Mouse (Mus musculus) natural killer cell, adult 2 months (primary cell): ENCODE measurements around the gene Xpa.
A peak's percentile ranks its signal among the peaks of the same experiment; 100 is the strongest.

ENCODE experiments used
- DNase-seq, 2 experiments: peaks; one replicate each; pipeline ENCODE4 v3.0.0; 2022; ENCODE audit warnings: low spot score in 2 of 2

Xpa gene

GRCm38 (mm10) chr4:46195781-46196487 is at the start of gene Xpa:
Gene Xpa, minus strand, starts transcription at chr4:46196311.
- peak; percentile 91 to 93 for DNase-seq

GRCm38 (mm10) chr4:46235871-46236270 is 39.8 kb upstream of the Xpa start:
- no peak for DNase-seq

- no peak for DNase-seq
Measured at GRCm38 (mm10) chr4:46234739-46235138, 38.6 kb upstream of the Xpa start.

GRCm38 (mm10) chr4:46226972-46227535 is 30.9 kb upstream of the Xpa start:
- DNase-seq: no peak

- DNase-seq: no peak
Measured at GRCm38 (mm10) chr4:46221090-46221489, 25.0 kb upstream of the Xpa start.

GRCm38 (mm10) chr4:46202562-46203126 is 6.5 kb upstream of the Xpa start:
- DNase-seq: no peak

- peak; percentile 56 to 70 for DNase-seq
Measured at GRCm38 (mm10) chr4:46201834-46202561, 5.9 kb upstream of the Xpa start.

DNA sequence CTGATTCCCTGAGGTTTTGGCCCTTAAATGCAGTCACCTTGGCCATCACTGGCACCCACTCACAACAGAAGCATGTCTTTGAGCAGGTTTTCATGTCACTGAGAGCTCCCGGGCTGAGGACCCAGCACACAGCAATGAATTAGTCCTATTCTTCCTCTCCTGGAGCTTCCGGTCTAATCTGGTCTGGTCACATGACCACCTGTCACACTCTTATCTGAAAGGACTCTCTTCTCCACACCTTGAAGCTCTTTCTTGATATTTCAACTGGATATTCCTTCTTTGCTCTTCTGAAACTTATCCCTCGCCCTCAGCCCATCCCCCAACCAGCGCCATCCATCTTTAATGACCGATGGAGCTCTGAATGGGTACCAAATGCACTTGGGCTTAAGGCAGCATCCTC is 2.0 kb upstream of the Xpa start:
- no peak for DNase-seq

DNA sequence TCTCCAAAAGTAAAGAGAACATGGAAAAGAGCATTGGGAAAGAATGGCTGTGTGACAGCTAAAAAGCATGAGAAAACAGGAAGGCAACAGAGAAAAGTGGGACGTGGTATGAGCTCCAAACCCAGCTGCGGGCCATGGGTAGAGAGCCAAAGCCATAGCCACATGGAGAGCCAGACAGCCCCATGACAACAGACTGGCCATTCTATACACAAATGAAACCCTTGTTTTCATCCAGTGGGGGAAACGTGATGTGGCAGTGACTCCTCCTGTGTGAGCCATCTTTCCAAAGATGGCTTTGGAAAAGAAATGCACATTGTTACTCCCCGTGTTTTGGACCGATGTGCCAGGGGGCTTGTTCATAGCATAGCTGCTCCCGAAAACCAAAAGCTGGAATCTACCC is 402 bp upstream of the Xpa start:
- no peak for DNase-seq

DNA sequence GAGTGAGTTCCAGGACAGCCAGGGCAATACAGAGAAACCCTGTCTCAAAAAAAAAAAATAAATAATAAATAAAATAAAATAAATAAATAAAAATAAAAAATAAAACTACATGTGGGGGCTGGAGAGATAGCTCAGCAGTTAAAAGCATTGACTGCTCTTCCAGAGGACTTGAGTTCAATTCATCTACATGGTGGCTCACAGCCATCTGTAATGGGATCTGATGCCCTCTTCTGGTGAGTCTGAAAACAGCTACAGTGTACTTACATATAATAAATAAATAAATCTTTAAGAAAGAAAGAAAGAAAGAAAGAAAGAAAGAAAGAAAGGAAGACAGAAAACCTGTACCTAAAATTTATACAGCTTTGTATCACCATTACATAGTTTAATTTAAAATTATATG is 4.1 kb downstream of the Xpa start:
- peak in 1 of 2 experiments; percentile 29 for DNase-seq

DNA sequence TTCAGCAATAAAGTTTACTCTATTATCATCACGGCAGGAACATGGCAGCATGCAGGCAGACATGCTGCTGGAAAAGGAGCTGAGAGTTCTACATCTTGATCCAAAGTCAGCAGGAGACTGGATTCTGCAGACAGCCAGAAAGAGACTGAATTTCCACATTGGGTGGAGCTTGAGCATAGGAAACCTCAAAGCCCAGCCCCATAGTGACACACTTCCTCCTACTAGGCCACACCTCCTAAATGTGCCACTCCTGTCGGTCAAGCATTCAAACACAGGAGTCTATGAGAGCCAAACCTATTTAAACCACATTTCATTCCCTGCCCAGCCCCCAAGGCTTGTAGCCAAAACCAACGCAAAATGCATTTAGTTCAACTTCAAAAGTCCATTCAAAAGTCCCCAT is 9.6 kb downstream of the Xpa start:
- DNase-seq: no peak

DNA sequence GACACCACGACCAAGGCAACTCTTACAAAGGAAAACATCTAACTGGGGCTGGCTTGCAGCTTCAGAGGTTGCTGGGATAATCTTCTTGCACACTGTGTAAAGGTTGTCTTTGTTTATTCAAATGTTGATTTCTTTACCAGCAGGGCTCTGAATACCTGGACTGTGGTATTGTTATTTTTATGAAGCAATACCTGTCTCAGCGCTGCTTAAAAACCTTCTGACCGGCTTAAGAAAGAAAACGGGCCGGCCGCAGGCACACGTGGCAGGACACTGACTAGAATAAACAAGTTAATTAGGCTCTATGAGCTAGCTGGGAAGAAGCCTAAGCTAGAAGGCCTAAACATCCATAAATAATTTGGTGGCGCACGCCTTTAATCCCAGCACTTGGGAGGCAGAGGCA is 10.2 kb downstream of the Xpa start:
- DNase-seq: no peak

DNA sequence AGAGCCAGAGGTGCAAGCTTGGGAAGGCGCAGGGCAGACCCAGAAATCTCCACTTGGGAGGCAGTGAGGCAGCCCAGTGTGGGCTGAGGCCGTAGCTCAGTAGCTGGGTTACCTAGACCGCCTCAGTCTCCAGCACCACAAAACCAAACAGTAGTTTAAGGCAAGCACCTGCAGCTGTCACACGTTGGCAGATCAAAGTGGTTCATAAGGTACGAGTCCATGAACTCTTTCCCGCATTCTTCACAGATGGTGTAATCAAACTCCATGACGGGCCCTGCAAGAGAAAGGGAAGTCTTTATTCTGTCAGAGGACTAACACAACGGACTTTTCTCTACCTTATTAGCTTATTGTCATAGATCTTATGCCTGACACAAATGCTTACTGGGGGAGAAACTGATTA is 10.7 kb downstream of the Xpa start:
- no peak for DNase-seq

DNA sequence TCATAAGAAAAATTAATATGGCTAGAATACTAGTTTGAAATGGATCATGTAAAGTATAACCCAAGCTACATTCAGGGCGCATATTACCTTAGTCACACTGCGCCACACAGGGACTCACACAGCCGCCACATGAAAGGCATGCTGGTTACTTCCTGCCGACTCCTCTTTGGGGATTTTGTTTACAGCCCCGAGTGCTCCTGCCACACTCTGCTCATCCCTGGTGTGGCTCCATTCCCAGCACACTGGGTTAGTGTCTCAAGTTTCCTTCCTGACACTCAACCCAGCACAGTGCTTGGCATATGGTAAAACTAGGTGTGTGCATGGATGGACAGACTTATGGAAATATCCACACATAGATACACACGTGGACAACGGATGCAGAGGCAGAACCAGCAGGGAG is 13.9 kb downstream of the Xpa start:
- DNase-seq: no peak

- no peak for DNase-seq
Measured at GRCm38 (mm10) chr4:46181168-46181567, 14.9 kb downstream of the Xpa start.

DNA sequence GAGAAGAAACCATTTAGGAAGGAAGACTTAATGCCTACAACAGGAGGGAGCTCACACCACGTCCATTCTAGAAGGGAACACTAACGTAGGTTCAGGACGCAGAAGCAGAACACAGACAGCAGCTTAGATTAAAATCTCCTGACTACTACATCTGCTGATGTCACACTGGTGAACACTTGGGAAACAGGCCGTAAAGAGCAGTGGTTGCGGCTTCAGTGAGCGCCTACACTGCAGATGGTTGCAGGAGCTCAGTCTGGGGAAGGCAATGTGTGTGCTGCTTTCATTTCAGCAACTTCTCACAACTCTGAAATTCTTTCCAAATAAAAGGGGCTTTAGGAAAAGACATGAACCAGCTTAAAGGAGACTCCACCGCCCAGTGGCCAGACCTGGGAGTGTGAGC is 18.6 kb downstream of the Xpa start:
- no peak for DNase-seq

GRCm38 (mm10) chr4:46177018-46177417 is 19.1 kb downstream of the Xpa start:
- DNase-seq: no peak

GRCm38 (mm10) chr4:46176313-46176712 is 19.8 kb downstream of the Xpa start:
- DNase-seq: no peak

DNA sequence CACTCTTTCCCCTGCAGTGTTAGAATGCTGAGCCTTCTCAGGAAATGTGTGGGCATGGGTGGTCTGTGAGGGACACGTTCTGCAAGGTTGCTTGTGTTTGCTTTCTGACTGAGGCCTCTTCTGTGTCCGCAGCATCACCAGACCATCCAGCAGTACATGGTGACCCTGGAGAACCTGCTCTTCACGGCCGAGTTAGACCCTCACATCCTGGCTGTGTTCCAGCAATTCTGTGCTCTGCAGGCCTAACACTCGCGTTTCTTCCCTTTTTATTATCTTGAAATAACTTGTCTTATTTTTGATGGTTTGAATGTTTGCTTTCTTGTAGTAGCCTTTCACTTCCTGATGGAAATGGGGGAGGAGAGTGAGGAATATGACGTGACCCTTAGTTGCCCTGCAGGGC is 24.4 kb downstream of the Xpa start:
- DNase-seq: no peak

DNA sequence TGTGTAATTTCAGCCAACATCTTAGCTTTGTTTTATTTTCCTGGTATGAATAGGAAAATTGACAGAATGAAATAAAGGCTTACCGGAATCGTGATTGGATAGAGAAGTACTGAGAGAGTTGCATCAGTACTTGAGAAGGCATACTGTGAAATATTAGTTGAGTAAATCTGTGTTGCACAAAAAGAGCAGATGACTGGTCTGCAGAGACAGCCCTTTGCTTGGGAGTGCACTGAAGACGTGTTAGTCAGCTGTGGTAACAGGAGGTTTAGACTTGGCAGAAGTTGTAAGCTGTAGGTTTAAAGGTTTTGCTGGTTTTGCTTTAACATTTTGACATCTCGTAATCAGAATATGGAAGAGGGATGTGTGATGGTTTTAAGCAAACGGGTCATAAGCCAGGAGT is 30.3 kb downstream of the Xpa start:
- DNase-seq: no peak

DNA sequence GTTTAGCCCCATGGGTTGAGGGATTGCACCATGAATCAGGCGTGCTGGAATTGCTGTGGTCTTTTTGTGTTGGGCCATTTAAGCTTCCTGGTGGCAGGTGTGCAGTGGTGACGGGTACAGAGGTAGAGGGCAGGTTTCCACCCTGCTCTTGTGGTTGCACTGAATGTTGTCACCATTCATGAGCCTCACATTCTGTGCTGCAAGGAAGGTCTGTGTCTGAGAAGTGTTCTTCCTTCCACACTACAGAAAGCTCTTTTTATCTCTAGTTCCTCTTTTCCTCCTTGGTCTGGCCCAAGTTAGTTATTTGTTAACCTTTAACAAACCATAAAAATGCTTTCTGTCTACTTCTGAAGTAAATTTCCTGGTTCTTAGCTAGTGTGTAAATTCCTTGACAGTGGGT is 32.1 kb downstream of the Xpa start:
- no peak for DNase-seq

DNA sequence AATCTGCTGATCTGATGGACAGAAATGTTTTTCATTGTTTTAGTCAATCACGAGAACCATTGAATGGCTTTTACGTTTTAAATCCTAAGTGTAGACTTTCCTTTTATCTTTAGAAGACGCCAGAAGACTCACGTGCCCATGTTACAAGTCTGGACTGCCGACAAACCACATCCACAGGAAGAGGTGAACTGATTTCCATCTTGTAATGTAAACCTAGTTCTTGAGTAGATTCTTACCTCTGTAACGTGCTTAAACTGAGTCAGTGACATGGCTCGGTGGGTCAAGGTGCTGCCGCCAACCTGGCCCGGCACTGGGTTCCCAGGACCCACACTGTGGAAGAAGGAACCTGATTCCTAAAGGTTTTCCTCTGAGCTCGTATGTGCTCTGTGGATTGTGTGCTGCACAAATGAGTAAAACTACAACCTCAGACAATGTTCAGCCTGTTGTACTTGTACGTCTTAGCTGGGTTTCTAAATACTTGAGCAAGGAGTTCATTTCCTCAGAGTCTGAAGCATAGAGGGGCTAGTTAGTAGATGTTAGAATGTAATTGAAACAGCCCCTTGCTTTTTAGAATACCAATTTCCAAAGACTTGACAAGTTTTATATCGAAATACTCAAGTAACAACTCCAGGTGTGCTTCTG is 44.1 kb downstream of the Xpa start:
- DNase-seq: peak; percentile 11 to 18
